Comparison of ENCODE assay signal across 8 mouse cellular contexts in the genomic region with DNA sequence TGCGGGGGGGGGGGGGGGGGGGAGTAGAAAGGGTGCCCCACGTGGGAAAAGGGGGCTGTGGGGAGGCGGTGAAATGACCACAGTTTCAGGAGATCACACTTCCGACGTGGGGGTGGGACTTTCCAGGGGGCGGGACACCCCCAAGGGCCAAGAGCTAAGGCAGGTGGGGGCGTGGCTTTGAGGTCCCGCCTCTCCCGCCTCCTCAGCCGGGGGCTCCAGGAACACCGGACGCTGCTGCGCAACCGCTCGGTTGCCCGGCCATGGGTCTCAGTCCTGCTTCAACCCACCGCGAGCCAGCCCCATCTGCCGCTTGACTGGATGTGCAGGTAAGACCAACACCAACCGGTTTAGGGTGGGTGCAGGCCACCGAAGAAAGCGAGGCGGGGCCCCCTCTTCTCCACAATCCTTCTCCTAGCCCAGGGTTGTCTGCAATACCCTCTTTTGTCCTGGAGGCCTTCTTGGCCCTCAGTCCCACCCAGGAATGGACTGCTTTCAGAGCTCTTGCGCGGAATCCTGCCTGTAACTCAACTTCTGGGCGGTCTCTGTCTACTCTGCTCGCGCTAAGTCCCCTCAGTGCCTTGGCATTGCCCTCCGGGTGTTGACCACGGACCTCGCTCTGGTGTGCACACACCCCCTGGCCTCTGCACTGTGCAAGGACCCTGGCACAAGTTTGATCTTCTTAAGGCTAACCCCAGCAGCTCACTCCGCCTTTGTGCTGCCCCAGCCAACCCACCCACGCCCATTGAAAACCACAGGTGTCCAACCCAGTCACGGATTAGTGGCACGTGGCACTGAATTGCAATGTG. TPM values are rescaled to one million over a fixed set of nuclear protein-coding genes. Genes with fewer than 3 reads are reported as not detected.
A peak's percentile ranks its signal among the peaks of the same experiment; 100 is the strongest.
DNase-seq lines count a peak whose midpoint lies in the region; ATAC-seq and TF ChIP-seq lines count a peak whose summit lies in the region.

A gene (plus strand): TSS at position 44 of the 806 bp plus-strand sequence.

- peak within 1 kb of the TSS; percentile 83 for H3K9ac ChIP-seq in heart, embryonic 13.5 days
- peak within 1 kb of the TSS; percentile 62 for H3K9ac ChIP-seq in kidney, postnatal 0 days (ENCODE audit: low read depth, low read length)

- no peak for TF ChIP-seq POLR2A in small intestine, adult 2 months (IDR thresholded peaks at IDR 0.05; ENCODE audit: low read depth, low read length)

- DNase-seq in ovary, adult 18-20 months (ENCODE audit: low spot score): peak; percentile 68
- no peak for DNase-seq in ovary, postnatal 10 days (ENCODE audit: low spot score)
- peak; percentile 49 for DNase-seq in brain, adult 2 months (ENCODE audit: low read depth, low spot score)
- DNase-seq in kidney, postnatal 0 days (ENCODE audit: low spot score): peak; percentile 81
- peak; percentile 67 to 82 for DNase-seq in lung, postnatal 4 days
- DNase-seq in layer of hippocampus, adult 9-10 months (ENCODE audit: low spot score): no peak

- no peaks in the 10 kb centered on the region for H3K9me3 ChIP-seq in heart, embryonic 13.5 days
- no peaks in the 10 kb centered on the region for H3K9me3 ChIP-seq in kidney, postnatal 0 days (replicated peaks; ENCODE audit: low read length)

- 5% methylated on average over 32 of the region's 35 CpGs for WGBS in heart, embryonic 13.5 days
- 2% methylated on average over 34 of the region's 35 CpGs for WGBS in kidney, postnatal 0 days
- 3% methylated on average over 33 of the region's 35 CpGs for WGBS in small intestine, adult 2 months

- H3K36me3 ChIP-seq in heart, embryonic 13.5 days: peaks cover 29% of the 10 kb centered on the region
- 0 out of 2 replicates have a peak, but pooled peaks cover 3% of the 10 kb centered on the region for H3K36me3 ChIP-seq in kidney, postnatal 0 days (ENCODE audit: insufficient read depth, low read length)
- peaks cover 6% of the 10 kb centered on the region; the same call in 1 of the 2 replicates for H3K36me3 ChIP-seq in small intestine, adult 2 months (ENCODE audit: control insufficient read depth, insufficient read depth, low read length)

- TF ChIP-seq CTCF in kidney, postnatal 0 days (IDR thresholded peaks at IDR 0.05; ENCODE audit: low read depth): no peak
- no peak for TF ChIP-seq CTCF in small intestine, adult 2 months (IDR thresholded peaks at IDR 0.05; ENCODE audit: extremely low read depth, insufficient read length, insufficient replicate concordance, low read depth, low read length)

- no peaks in the 10 kb centered on the region for H3K27me3 ChIP-seq in heart, embryonic 13.5 days (replicated peaks)
- no peaks in the 10 kb centered on the region for H3K27me3 ChIP-seq in kidney, postnatal 0 days (ENCODE audit: insufficient read depth, low read length)
- no peaks in the 10 kb centered on the region for H3K27me3 ChIP-seq in small intestine, adult 2 months (ENCODE audit: control insufficient read depth, insufficient read depth, low read length)

- ATAC-seq in heart, embryonic 13.5 days (ENCODE audit: extremely low read depth, insufficient number of reproducible peaks, low FRiP score, low TSS enrichment): peak; percentile 64
- peak; percentile 88 for ATAC-seq in kidney, postnatal 0 days (replicated peaks; ENCODE audit: low FRiP score, low read depth)

- H3K4me3 ChIP-seq in heart, embryonic 13.5 days: peak within 1 kb of the TSS; percentile 69
- H3K4me3 ChIP-seq in kidney, postnatal 0 days (replicated peaks; ENCODE audit: low read depth, low read length): peak within 1 kb of the TSS; percentile 47
- peak within 1 kb of the TSS; percentile 73 for H3K4me3 ChIP-seq in small intestine, adult 2 months (ENCODE audit: low read depth, low read length)

- peak within 1 kb of the TSS; percentile 59 for H3K27ac ChIP-seq in heart, embryonic 13.5 days (replicated peaks)
- H3K27ac ChIP-seq in kidney, postnatal 0 days: peak within 1 kb of the TSS; percentile 70
- H3K27ac ChIP-seq in small intestine, adult 2 months (ENCODE audit: insufficient read depth, low read depth, low read length): no peak within 1 kb of the TSS

- H3K4me2 ChIP-seq in heart, embryonic 13.5 days: peak within 1 kb of the TSS; percentile 88
- peak within 1 kb of the TSS; percentile 69 for H3K4me2 ChIP-seq in kidney, postnatal 0 days (ENCODE audit: low read length)

- peaks cover 24% of the 10 kb centered on the region for H3K4me1 ChIP-seq in heart, embryonic 13.5 days
- H3K4me1 ChIP-seq in kidney, postnatal 0 days (replicated peaks; ENCODE audit: insufficient read depth, low read length): 0 out of 2 replicates have a peak, but pooled peaks cover 5% of the 10 kb centered on the region
- peaks cover 21% of the 10 kb centered on the region for H3K4me1 ChIP-seq in small intestine, adult 2 months (ENCODE audit: control insufficient read depth, insufficient read depth, insufficient read length, low read length)

RNA-seq across cellular contexts. Expression of the gene that starts here (rescaled TPM):
- polyA plus RNA-seq in heart, embryonic 13.5 days (2015; fragmentation: Nextera tagmentation; extraction: Ambion mirVana): 0.32 and 0.34 TPM in 2 replicates
- 0.58 and 0.94 TPM in 2 replicates for polyA plus RNA-seq in kidney, postnatal 0 days (2015; fragmentation: Nextera tagmentation; extraction: Ambion mirVana)
- 2.0 and 2.2 TPM in 2 replicates for polyA plus RNA-seq in small intestine, adult 2 months (2012; rRNA removed)

Comparison
In these comparisons a context has a peak if more than half of its experiments do, and no peak if none do; other contexts are left out.
1. DNase-seq: peak in ovary, adult 18-20 months (single experiment), brain, adult 2 months (single experiment) and lung, postnatal 4 days (2 of 2); none in ovary, postnatal 10 days (single experiment) and layer of hippocampus, adult 9-10 months (single experiment).
2. Peak in ATAC-seq, H3K4me3 ChIP-seq, H3K27ac ChIP-seq, H3K9ac ChIP-seq and H3K4me2 ChIP-seq in heart, embryonic 13.5 days; RNA of the gene not detected or under 1 TPM.
3. Peak in DNase-seq, ATAC-seq, H3K4me3 ChIP-seq, H3K27ac ChIP-seq, H3K9ac ChIP-seq and H3K4me2 ChIP-seq in kidney, postnatal 0 days; RNA of the gene not detected or under 1 TPM.
4. Peak in every context shown above with its lines, with median percentiles within 50 percentile points of each other: H3K4me3 ChIP-seq.